Mouse (Mus musculus) kidney, adult 8-10 months (tissue): Measurements from ENCODE around the gene Fras1.

Source experiments
- DNase-seq, 2 experiments: peaks; one replicate each; pipeline ENCODE4 v3.0.0; 2022

Gene Fras1

DNA sequence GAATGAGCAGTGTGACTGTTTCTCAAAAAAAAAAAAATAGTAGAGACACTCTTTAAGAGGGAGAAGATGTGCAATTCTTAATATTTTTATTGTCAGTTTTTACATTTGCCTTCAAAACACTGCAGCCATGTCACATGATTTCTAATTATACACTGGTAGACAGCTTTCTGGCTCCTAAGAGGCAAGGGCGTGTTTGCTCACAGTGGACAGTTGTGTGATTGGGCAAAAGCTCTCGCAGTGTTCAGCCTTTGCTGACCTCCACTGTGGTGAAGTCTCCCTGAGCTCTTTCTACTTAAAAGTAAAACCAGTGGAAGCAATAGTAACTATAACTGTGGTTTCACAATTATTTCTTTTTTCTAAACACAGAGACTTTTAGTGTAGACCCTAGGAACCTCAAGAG is 315.1 kb downstream of the Fras1 start:
- DNase-seq = no peak

DNA sequence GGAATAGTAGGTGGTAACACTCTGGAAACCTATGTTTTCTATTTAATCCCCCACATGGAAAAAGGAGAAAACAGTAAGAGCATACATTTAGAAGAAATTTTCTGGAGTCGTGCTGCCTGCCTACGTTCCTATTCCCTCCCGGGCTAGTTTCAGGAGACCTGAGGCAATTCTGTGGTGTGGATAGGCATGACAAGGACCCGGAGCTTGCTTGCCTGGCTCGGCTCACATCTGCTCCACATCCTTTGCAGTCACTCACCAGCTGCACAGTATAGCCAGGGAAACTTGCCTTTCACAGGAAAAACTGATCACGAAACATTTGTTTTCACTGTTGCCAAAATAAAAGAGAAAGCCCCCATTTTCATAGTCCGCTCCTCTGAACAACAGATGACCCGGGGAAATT is 325.2 kb downstream of the Fras1 start:
- DNase-seq = no peak

DNA sequence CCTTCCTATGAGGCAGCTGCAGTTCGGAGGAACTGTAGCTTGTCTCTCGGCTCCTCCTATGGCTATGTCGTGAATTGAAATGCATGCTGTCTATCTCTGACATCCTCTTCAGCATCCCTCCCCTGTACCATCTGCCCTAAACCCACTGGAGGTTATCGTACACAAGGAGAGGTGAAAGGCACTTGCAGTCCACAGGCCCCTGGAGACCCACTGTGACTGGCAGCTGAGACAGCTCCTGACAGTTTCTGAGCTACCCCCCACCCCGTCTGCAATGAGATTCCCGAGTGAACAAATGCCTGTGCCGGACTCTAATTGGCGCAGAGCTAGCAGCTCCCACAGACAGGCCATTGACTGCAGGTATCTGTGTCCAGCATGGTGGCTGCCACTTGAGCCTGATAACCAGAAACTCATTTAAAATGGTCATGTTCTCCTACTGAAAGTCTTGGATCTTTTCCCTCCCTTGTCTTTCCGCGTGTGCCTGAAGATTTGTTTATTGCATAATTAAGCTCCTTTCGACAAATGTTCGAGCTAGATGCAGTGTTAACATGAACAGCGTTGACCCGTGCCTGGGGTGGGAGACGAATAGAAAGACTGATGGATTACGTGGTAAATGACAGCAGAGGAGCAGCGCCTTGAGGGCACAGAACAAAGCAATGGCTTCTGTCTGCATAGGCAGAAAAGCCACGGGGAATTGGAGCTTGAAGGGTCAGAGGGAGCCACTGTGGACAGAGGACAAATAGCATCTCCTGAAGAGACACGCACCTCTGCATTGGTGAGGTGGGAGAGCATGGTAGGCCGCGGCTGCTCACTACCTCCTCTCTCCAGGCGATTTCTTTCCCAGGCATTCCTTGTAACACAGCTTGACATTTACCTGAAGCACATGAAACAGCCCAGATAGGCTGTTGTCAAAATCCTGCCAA is 329.2 kb downstream of the Fras1 start:
- no peak for DNase-seq

DNA sequence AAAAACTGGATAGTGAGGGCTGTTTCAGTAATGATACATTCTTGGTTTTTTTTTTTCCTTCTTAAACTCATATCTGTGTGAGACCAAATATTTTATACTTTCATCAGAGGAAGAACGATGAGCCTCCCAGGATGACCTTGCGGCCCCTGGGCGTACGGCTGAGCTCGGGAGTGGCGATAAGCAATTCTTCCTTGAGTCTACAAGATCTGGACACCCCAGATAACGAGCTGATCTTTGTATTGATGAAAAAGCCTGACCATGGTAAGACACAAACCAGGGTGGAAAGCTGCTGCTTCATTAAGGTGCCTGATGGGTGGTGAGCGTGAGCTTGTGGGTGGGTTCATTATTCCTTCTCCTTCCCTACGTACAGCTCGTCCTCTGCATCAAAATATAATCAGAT is 334.8 kb downstream of the Fras1 start:
- DNase-seq = no peak

DNA sequence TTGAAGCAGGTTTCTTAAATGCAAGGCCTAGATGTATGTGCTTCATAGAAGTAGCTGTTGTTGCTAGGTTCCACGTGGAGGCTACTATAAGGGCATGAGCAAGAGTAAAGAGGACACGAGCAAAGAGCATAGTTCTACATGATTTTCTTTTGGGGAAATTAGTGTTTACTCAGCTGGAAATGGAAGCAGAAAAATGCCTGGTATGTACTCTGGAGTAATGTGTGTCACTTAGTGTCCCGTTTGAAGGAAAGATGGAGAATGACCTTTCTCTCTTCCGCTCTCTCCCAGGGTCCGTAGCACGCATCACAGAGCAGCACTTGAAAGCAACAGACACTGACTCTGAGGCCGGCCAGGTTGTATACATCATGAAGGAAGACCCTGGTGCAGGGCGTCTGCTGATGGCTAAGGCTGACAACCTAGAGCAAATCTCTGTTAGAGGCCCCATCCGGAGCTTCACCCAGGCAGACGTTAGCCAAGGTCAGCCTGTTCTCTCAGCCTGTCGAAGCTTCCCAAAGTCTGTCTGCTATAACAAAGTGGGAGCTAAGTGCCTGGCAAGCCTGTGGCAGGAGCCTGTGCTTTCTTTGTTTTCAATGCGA is 338.4 kb downstream of the Fras1 start:
- DNase-seq = peak in 1 of 2 experiments; percentile 20

DNA sequence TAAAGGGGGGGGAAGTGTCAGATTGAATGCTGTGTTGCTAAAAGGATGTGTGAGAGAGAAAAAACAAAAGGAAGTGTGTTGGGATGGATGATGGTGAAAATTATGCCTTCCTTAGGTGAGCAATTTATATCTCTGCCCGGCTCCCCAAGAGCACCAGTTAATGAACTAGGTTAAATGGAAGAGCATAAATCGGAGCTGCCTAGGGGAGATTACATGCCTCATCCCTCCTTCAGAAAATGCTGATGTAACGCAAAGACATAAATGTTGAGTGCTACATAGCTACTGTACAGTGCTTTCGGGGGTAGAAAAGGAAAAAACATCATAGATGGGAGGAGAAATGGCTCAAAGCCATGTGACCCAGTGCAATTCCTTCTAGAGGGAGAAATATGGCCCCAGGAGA is 339.0 kb downstream of the Fras1 start:
- DNase-seq = no peak

DNA sequence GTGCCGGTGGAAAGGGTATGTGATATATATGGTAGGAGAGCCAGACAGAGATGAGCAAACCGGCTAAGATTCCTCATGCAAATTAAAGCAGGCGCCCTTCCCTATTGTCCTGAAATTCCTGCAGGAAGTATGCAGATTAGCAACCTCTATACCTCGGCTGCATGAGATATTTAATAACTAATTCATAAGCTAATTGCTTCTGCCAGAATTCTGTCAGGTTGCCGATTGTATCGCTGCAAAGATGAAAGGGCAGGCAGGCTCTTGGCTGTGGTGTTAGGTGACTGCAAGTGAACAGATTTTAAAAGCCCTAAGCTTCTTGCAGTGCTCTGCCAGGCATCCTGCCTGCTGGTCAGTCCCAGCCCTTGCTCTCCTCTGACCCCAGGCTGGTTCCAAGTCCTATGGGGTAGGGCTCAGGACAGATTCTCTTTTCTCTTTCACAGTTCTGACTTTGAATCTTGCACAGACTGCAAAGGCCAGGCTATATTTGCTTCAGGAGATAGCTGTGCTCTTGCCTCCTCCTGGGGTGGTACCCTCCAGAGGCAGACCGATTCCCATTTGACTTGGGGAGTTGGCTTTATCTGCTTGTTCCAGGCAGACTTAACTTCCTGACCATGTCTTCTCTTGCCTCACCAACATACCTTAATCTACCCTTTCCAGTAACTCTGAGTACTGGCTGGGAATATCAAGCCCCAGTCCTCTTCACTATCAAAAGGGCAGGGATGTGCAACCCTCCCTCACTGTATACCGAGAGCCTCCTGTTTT is 342.7 kb downstream of the Fras1 start:
- DNase-seq = no peak

DNA sequence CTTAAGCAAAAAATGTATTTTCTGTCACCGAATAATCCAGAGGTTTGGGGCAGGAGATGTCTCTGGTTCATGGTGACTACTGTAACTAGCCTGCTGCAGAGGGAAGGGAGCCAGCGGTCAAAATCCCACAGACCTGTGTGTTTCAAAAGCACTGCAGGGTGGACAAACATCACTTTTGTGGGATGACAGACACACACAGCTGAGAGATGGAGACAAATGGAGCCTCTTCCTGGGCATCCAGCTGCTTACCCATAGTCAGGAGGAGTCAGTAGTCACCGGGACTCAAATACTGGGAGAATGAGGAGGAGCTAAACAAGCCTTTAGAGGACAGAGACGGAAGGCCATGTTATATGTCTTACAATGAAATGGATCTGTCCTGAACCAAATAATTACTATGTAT is 343.9 kb downstream of the Fras1 start:
- DNase-seq = no peak

DNA sequence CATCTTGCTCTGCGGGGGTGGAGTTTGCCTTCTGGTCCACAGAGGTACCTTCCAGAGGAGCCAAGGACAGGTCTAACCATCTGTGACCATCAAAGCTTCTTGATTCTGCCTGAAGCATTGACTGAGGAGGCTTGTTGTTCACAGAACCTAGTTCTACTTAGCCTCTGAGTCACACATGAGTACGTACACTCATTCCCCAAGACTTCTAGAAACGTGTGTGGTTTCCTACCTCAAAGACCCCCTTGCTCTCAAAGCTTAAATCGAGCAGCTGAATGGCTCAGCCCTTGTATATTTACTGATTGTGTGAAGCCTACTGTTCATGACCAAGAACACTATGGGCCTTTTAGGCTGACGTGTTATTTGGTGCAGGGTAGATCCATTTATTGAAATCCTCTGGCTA is 344.8 kb downstream of the Fras1 start:
- no peak for DNase-seq

DNA sequence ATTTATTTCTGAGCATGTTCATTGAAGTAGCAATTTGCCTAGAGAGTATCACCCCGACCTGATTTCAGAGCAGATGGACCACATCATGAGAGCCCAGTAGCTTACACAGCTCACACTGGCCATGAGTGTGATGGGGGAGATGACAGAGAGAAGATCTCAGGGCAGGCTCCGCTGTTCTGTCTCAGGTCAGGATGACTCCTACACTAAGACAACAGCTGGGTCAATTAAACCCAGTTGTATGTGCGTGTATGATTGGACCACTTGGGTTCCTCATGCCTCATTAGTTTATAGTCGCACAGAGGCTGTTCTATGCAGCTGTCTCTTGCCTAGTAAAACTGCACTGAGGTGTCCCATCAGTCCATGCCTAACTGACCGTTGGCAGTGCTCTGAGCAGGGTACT is 345.5 kb downstream of the Fras1 start:
- DNase-seq = no peak

DNA sequence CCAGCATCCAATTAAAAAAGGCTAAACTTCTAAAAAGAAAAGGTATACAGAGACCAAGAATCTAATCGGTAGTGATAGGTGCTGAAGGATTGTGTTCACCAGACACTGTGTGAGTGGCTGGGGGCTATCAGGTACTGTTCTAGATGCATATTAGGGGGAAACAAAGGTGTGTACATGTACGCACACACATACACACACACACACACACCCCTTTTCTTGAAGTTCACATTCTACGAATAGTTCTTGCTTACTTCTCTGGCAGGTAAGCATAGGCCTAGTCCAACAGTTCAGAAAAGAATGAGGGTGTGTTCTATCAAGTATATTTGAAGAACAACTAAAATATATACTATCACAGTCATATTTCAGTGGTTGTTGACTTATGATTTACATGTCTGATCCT is 348.9 kb downstream of the Fras1 start:
- DNase-seq = no peak

DNA sequence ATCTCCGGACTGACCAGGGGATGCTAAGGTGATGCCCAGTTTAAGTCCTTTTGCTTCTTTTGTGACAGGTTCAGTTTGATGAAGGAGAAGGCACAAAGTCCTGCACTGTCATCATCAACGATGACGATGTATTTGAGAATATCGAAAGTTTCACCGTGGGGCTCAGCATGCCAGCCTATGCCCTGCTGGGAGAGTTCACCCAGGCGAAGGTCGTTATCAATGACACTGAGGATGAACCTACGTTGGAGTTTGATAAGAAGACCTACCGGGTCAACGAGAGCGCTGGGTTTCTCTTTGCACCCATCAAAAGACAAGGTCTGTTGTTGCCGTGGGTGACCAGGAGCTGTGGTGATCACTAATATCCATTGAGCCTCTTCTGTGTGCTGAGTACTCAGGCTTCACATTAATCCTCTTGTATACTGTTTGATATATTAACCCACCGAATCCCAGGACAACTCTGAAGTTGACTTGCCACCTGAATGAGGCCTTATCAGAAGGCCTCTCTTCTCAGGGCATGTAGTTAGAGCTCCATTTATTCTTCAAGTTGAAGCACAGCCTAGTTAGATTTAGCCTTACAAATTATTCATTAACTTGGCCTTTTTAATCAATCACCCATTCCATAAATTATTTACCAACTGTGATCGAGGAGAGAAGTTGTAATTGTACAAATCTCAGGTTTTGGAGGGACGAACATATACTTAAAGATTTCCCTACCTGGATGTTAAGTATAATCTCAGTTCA is 365.6 kb downstream of the Fras1 start:
- DNase-seq = peak; percentile 12 to 74

DNA sequence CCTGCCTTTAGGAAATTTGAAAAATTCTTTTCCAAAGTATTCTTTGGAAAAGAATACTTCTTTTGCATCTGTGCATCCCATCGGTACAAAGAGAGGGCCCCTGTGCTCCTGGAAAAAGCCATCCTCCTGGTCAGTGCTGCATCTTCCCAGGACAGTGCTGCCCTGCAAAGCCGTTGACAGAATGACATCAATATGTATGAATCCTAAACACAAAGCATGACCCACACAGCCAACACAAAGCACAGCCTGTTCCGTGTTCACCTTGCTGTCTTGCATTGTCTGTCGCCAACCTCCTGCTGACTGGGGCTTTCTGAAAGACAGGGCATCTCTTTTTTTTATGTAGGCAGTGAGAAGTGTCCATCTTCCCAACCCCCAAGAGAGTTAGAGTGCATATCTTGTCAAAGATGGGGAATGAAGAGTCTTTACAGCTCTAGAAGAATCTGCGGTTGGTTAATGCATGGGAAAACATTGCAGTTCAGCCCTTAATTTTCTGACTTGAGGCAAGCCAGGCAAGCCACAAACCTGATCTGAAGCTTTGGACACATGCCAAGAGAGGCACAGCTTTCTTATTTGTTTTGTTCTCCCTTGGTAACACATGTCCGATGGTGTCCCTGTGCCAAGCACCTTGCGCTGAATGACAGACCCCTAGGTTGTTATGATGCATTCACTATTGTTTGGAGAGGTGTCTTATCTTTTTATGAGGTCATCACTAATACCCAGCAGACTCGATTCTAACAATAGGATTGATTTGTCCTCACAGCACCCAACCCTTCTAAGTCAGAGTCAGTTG is 373.6 kb downstream of the Fras1 start:
- DNase-seq = no peak

DNA sequence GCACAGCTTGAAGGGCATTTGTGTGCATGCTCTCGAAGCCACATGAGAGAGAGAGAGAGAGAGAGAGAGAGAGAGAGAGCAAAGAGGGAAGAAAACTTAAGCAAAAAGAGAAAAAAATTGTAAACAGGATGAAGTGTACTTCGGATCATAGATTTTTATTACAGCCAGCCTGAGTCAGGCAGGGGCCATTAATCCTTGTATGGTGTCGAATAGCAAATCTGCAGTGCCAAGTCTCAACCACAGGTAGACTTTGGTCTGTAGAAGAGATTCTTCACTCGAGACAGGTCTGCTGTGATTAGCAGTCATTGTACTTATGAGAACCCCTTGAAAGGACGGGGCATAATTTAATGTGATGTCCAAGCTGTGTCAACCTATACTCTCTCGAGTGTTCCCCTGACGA is 383.9 kb downstream of the Fras1 start:
- DNase-seq = no peak

DNA sequence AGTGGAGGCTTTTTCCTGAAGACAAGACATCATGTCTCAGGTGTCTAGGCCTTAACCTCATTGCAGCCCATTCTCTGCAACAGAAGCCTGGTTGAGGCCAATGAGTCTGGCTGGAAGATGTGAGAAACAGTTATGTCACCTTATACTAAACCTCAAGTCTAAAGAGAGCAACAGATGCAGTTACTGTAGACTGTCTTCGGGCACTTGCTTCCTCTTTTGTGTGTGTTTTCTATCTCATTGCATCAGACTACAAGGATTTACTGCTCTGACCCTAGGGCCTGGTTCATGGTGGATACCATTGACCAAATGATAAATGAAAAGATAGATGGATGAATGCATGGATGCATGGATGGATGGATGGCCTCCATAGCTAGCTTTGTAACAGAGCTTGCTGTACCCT is 388.3 kb downstream of the Fras1 start:
- no peak for DNase-seq

DNA sequence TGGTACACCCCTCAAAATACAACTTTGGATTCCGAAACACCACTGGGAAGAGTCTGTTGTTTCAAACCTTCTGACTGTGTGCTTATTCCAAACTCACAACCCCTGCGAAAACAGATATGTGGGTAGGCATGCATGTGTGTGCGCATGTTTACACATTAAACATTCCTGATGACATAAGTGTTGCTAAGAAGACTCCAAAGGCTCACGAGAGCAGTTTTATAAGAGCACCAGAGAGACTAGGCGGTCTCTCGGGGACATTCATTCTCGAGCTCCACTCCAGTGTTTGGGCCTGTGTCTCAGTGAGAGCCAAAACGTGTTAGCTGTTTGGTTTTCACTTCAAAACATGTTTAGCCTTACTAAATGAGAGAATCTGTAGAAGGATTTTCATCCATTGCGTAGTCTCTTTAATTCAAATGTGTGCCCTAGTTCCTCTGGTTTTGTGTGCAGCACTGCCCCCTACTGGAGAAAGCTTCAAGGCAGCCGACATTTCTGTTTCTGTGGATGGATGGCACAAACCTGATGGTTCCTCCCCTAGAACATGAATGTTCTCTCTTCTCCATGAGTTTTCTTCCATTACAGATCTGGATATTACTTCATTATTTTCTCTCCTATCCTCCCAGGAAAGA is 395.2 kb downstream of the Fras1 start:
- DNase-seq = peak; percentile 22 to 69

DNA sequence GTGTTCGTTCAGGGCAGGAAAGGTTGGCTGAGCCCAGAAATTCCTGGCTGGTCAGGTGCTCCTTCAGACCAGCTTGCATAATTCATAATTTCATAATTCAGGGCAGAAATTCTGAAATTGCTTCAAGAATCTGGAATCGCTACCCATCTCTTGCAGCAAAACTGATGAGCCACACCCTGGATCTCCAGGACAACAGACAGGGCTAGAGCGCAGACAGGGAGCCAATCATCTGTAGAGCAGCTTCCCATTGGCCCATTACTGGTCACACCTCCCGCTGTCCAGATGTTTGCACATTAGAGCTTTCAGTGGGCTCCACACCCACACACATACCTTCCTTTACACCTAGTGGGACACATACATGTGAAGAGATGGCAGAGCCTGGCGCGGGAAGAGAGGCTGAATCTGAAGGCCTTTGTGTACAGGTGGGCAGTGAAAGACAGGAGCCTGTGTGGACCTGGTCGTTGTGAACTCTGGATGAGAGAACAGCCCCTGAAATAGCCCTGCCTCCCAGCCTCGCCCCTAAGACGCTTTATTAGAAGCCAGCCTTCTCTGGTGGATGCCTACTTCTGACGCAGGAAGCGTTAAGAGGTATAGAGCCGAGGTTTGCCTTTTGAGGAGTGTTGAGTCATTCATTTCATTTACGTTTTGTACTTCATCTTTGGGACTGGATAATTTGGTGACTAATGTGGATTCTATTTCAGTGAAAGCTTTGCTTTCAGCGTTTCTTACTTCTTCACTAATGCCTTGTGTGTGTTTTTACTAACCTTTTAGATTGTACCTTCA is 409.9 kb downstream of the Fras1 start:
- DNase-seq = no peak

DNA sequence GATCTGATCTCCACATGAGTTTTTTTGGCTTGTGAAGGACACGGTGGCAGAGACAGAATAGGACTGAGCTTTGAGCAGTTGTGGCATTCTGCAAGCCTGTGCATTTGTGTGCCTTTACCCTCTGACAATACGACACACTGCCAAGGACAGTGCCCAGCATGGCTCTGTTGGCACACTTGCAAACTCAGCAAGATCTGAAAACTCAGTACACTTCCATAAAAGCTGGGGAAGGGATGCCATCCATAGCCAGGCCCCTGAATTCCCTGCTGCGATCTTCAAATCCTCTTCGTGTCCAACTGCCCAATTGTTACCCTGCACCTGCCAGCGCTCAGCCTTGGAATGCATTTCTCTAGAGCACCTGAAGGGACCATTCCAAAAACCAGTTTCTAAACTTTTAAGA is 411.3 kb downstream of the Fras1 start:
- DNase-seq = no peak

DNA sequence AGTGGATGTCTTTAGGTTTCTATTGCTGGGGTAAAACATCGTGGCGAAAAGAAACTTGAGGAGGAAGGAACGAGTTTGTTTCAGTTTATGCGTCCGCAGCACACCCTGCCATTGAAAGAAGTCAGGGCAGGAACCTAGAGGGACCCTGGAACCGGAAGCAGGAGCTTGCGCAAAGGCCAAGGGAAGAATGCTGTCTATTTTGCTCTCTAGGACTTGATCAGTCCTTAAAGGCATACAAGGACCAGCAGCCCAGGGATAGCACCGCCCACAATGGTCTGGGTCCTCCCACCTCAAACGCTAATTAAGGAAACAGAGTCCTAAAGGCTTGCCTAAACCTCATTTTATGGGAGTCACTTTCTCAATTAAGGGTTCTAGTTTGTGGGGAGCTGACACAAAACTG is 418.7 kb downstream of the Fras1 start:
- peak; percentile 39 to 44 for DNase-seq

DNA sequence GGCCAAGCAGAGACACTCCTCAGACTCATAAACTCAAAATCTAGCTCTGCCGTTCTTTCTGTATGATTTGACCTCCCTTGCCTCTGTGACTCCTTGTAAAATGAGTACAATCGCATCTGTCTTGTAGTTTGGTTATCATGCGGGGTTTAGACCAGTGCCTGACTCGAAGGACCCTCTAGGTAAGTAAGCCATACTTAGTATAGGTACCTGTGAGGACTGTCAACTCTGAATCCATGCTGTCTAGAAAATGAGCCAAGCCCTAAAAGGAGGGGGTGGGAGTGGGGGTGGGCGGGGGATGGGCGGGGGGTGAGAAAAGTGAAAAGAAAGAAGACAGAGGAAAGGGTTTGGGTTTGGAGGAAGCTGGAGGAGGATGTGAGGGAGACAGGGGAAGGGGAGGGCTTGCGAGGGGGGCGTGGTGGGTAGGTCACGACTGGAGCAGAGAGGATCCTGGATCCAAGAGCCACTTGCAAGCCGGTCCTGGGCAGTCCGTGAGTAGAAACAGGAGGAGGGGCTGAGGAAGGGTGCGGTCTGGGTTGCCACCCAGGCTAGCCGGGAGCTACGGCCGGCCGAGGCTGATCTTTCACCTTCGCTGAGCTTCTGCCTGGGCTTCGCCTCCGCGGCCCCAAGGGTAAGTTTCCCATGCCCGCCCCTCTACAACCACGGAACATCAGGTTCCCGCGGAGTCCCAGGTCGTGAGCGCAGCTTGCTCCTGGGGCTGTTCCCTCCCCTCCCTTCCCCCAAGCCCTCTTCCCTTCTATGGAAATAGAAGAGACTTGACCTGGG is 419.4 kb downstream of the Fras1 start, which contains the start of gene Anxa3:
Gene Anxa3 (plus strand): TSS at position 404 of the 783 bp plus-strand sequence.
- peak; percentile 54 to 59 for DNase-seq
